Mouse (Mus musculus): ENCODE measurements around the gene Hibadh.

- TF ChIP-seq CTCF (IDR thresholded peaks at IDR 0.05; ENCODE audit: low read depth, low read length) (no peak), POLR2A (IDR thresholded peaks at IDR 0.05; ENCODE audit: borderline replicate concordance, low read depth, low read length) (no peak)
Measured at GRCm38 (mm10) chr6:52584383-52584782, 55.8 kb downstream of the Hibadh start.
